Mouse (Mus musculus) cerebral cortex, adult 2 months (tissue): ENCODE data around the gene Ush2a.

Experiments used
- WGBS: fragments of 180-500 bp; shearing (Covaris S2); methylation state at CpG from one replicate; pipeline ENCODE4 v1.1.7; 2018; 5-methylcytosine and 5-hydroxymethylcytosine counted together

The Ush2a gene

DNA sequence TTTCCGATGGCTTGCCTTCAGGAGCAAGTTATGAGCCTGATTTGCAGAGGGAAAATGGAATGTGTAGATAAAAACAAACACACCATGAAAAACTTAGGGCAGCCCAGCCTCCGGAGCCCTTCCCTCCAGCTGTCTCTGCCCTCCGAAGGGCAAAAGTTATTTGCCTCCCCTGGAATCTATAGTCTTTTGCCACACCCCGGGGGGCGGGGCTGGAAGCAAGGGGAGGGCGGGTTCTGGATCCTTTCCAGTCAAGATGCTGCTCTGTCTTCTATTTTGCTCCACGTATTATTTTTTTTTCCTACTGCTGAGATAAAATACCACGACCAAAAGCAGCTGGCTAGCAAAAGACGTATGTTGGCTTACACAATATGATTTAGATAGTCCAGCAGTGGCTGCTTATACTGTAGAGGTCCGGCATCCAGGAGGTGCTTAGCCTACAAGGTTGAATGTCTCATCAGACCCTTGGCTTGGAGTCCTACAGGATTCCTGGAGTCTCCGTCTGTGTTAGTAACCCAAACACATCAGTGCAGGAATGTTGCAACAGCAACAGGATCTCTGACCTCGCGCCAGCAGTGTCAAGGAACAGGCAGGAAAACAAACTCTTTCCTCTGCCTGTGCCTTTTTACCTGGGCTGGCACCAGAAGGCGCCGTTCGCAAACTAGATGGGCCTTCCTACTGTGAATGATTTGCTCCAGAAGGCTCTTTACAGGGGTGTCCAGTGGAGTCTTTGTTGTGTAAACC is 751.2 kb downstream of the Ush2a start:
- WGBS, result 25% methylated on average over 16 of the region's 16 CpGs

DNA sequence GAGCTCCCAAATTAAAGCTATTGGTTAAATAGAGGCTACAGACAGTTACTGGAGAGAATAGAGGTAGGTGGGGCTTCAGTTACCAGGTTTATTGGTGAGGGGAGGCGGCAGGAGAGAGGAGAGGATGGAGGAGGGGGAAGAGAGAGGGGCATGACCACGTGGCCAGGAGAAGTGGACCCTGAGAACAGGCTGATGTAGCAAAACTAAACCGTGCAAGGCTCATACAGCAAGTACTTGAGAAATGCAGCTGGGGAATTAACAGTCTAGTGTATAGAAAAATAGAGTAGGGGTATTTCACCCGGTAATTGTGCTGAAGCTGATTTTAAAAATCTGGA is 751.7 kb downstream of the Ush2a start:
- WGBS, result 34% methylated on average over 4 of the region's 4 CpGs
